Mouse (Mus musculus): Measurements from ENCODE around the gene Crlf1.

DNA sequence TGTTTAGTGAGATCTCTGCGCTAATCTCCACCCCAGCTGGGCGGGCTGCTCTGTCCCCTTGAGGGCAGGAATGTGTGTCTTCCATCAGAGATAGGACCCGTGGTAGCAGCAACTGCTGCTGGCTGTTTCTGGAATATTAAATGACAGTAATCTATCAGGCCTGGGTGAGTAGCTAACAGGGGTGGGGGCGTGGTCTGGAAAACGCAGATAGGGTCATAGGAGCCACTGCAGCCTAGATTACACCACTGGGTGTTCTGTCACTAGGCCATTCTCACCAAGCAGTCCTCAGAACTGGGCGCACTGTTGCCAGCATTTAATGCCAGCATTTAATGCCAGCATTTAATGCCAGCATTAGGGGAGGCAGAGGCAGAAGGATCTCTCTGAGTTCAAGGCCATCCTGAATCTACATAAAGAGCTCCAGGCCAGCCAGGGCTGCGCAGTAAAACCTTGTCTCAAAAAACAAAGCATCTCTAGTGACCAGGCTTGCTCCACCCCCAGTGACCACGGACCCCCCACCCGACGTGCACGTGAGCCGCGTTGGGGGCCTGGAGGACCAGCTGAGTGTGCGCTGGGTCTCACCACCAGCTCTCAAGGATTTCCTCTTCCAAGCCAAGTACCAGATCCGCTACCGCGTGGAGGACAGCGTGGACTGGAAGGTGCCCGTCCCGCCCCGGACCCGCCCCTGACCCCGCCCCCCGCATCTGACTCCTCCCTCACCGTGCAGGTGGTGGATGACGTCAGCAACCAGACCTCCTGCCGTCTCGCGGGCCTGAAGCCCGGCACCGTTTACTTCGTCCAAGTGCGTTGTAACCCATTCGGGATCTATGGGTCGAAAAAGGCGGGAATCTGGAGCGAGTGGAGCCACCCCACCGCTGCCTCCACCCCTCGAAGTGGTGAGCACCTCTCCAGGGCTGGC, 7.7 kb downstream of the Crlf1 start:
- TF ChIP-seq POLR2A (IDR thresholded peaks at IDR 0.05; ENCODE audit: control insufficient read depth in 1 of 2, insufficient read depth in 1 of 2, low read depth in 1 of 2, low read length in 2 of 2, poor library complexity in 1 of 2), result peak in 1 of 2 experiments; percentile 53; a peak in 1 of 4 replicates
- TF ChIP-seq MYC (IDR thresholded peaks at IDR 0.05; ENCODE audit: low read depth, low read length), result 0 out of 2 replicates have a peak, but pooled peaks have one; percentile 36
- no peak for TF ChIP-seq CTCF (IDR thresholded peaks at IDR 0.05 in 2 of 3, conservative IDR thresholded peaks at IDR 0.05 in 1 of 3; ENCODE audit: control insufficient read depth in 1 of 3, insufficient read depth in 1 of 3, low read depth in 2 of 3, low read length in 3 of 3, poor library complexity in 1 of 3, severe bottlenecking in 1 of 3)
- TF ChIP-seq CHD2 (IDR thresholded peaks at IDR 0.05; ENCODE audit: low read length), result no peak
- no peak for TF ChIP-seq ZMIZ1 (IDR thresholded peaks at IDR 0.05; ENCODE audit: low read depth, low read length)
- TF ChIP-seq HCFC1 (IDR thresholded peaks at IDR 0.05; ENCODE audit: low read depth, low read length), result no peak
- 0 out of 2 replicates have a peak, but pooled peaks have one; percentile 19 for TF ChIP-seq TCF12 (IDR thresholded peaks at IDR 0.05; ENCODE audit: low read depth, low read length)
- peak; percentile 67; the same call in 1 of the 2 replicates for TF ChIP-seq MXI1 (IDR thresholded peaks at IDR 0.05; ENCODE audit: low read depth, low read length)
- TF ChIP-seq MAX (IDR thresholded peaks at IDR 0.05; ENCODE audit: low read length), result peak; percentile 39
- 0 out of 2 replicates have a peak, but pooled peaks have one; percentile 30 for TF ChIP-seq ETS1 (IDR thresholded peaks at IDR 0.05; ENCODE audit: low read depth, low read length)
- no peak for TF ChIP-seq E2F4 (IDR thresholded peaks at IDR 0.05; ENCODE audit: borderline replicate concordance, low read depth, low read length)
- peak in 1 of 2 experiments; percentile 36; a peak in 2 of 4 replicates for TF ChIP-seq EP300 (IDR thresholded peaks at IDR 0.05; ENCODE audit: low read depth in 1 of 2, low read length in 2 of 2)

Measured in MEL (cell line).